12 mouse cellular contexts compared by ENCODE assay signal in the genomic region with DNA sequence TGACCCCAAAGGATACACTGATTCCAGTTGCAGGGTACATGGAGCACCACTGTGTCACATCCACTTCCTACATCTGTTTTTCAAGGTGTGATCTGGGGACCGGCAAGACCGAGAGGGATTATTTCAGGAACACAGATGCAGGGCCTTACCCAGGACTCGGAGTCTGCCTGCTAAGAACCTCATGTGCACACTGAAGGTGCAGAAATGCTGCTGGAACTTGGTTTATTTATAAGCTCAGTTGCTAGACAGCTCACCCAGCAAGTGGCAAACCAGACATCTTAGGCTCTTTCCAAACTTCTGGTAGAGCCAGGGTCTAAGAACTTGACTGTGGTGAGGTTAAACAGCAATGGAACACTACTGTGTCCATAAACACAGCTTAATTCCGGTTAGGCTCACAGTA.
"Had no signal": no experiment of that assay in that cellular context is flagged by ENCODE, and none has a peak within 500 bp of the region (broad histone marks: within the 10 kb centered on the region; RNA-seq: fewer than 3 reads in every experiment).

No protein-coding gene starts in this region.

- DNase-seq: retina, postnatal 1 day; right cerebral cortex, adult 18-20 months; right cerebral cortex, postnatal 14 days; right cerebral cortex, postnatal 25 days; right cerebral cortex, postnatal 4 days; spleen, adult 18-20 months; thymus, adult 18-20 months; thymus, adult 2 months; thymus, postnatal 14 days; thymus, postnatal 25 days; thymus, postnatal 36 days; thymus, postnatal 4 days had no signal
